Mouse (Mus musculus) limb, embryonic 15.5 days (tissue): Measurements from ENCODE around the gene Tcaim. TPM values are rescaled to one million over a fixed set of nuclear protein-coding genes. Genes with fewer than 3 reads are reported as not detected.
"Not testable (repeated sequence)": the region's sequence is repeated elsewhere in the genome, so short reads cannot be mapped to it uniquely, and the experiment has no call there.

Experiments used
- ATAC-seq: fragments of 200-750 bp; cut with Nextera tagmentation; 2 replicates; pipeline ENCODE4 v1.8.0; 2017; ENCODE audit warnings: low read depth, moderate TSS enrichment; ENCODE audit not compliant: insufficient number of reproducible peaks, low FRiP score, low TSS enrichment
- H3K27ac ChIP-seq: fragments of 300-500 bp; sonication (generic); 2 replicates; pipeline ENCODE4 v1.5.1; 2015; ENCODE audit warnings: moderate library complexity, mild to moderate bottlenecking, inconsistent platforms
- H3K27me3 ChIP-seq: fragments of 300-500 bp; sonication (generic); 2 replicates; pipeline ENCODE4 v1.6.1; 2015; ENCODE audit warnings: inconsistent platforms
- H3K36me3 ChIP-seq: fragments of 300-500 bp; sonication (generic); 2 replicates; pipeline ENCODE4 v1.6.1; 2015; ENCODE audit warnings: inconsistent platforms
- H3K4me1 ChIP-seq: fragments of 300-500 bp; sonication (generic); 2 replicates; pipeline ENCODE4 v1.6.1; 2015; ENCODE audit warnings: inconsistent platforms
- H3K4me2 ChIP-seq: fragments of 300-500 bp; sonication (generic); 2 replicates; pipeline ENCODE4 v1.6.1; 2015; ENCODE audit warnings: mild to moderate bottlenecking, inconsistent platforms
- H3K4me3 ChIP-seq: fragments of 300-500 bp; sonication (generic); 2 replicates; pipeline ENCODE4 v1.5.1; 2015; ENCODE audit warnings: mild to moderate bottlenecking, inconsistent platforms
- H3K9ac ChIP-seq: fragments of 300-500 bp; sonication (generic); 2 replicates; pipeline ENCODE4 v1.6.1; 2015; ENCODE audit warnings: inconsistent platforms
- H3K9me3 ChIP-seq: fragments of 300-500 bp; sonication (generic); 2 replicates; pipeline ENCODE4 v1.6.1; 2016; ENCODE audit warnings: inconsistent platforms
- WGBS: fragments of 180-500 bp; shearing (Covaris S2); methylation state at CpG from one replicate; pipeline ENCODE4 v1.1.7; 2015; 5-methylcytosine and 5-hydroxymethylcytosine counted together
- polyA plus RNA-seq: library from polyadenylated mRNA; unstranded; fragments of >200 nt; fragmentation: Nextera tagmentation; extraction: Ambion mirVana; gene quantifications from 2 replicates; pipeline ENCODE4 v1.2.1, GENCODE M21; 2015

The Tcaim gene
- polyA plus RNA-seq, 1 experiment from 2014 or later, result 7.0 TPM

GRCm38 (mm10) chr9:122826743-122827142, 21.4 kb downstream of the Tcaim start:
- no peaks in the 10 kb centered on the region for H3K9me3 ChIP-seq
- ATAC-seq, result no peak
- peaks cover 57% of the 10 kb centered on the region for H3K36me3 ChIP-seq
- H3K4me2 ChIP-seq, result no peak overlapping the region
- no peak overlapping the region for H3K4me3 ChIP-seq
- no peaks in the 10 kb centered on the region for H3K4me1 ChIP-seq
- H3K27ac ChIP-seq, result no peak overlapping the region
- 91% methylated on average over 4 of the region's 4 CpGs for WGBS
- no peaks in the 10 kb centered on the region for H3K27me3 ChIP-seq
- H3K9ac ChIP-seq, result no peak overlapping the region

- H3K4me1 ChIP-seq, result no peaks in the 10 kb centered on the region
- no peak overlapping the region for H3K9ac ChIP-seq
- H3K9me3 ChIP-seq, result no peaks in the 10 kb centered on the region
- no peaks in the 10 kb centered on the region for H3K27me3 ChIP-seq
- H3K27ac ChIP-seq, result no peak overlapping the region
- no peak overlapping the region for H3K4me2 ChIP-seq
- 81% methylated on average over 4 of the region's 4 CpGs for WGBS
- H3K4me3 ChIP-seq, result no peak overlapping the region
- peaks cover 51% of the 10 kb centered on the region for H3K36me3 ChIP-seq
- no peak for ATAC-seq
Measured at GRCm38 (mm10) chr9:122829826-122830380, 24.6 kb downstream of the Tcaim start.

- no peaks in the 10 kb centered on the region for H3K9me3 ChIP-seq
- H3K4me1 ChIP-seq, result peaks cover 22% of the 10 kb centered on the region
- WGBS, result 21% methylated on average over 9 of the region's 9 CpGs
- H3K4me3 ChIP-seq, result no peak overlapping the region
- no peak for ATAC-seq
- no peak overlapping the region for H3K4me2 ChIP-seq
- H3K9ac ChIP-seq, result no peak overlapping the region
- H3K27ac ChIP-seq, result peak overlapping the region; percentile 80
- peaks cover 16% of the 10 kb centered on the region; the same call in 1 of the 2 replicates for H3K36me3 ChIP-seq
- no peaks in the 10 kb centered on the region for H3K27me3 ChIP-seq
Measured at GRCm38 (mm10) chr9:122836126-122836525, 30.8 kb downstream of the Tcaim start.

- Histone ChIP-seq H3K27ac (peak overlapping the region; percentile 80), H3K4me2 (no peak overlapping the region), H3K9me3 (no peaks in the 10 kb centered on the region), H3K36me3 (peaks cover 16% of the 10 kb centered on the region; the same call in 1 of the 2 replicates), H3K4me1 (peaks cover 22% of the 10 kb centered on the region), H3K9ac (no peak overlapping the region), H3K27me3 (no peaks in the 10 kb centered on the region), H3K4me3 (no peak overlapping the region)
- ATAC-seq, result peak; percentile 82
- WGBS, result 9% methylated on average over 6 of the region's 6 CpGs
Measured at GRCm38 (mm10) chr9:122836790-122837189, 31.5 kb downstream of the Tcaim start.

GRCm38 (mm10) chr9:122837216-122837615, 31.9 kb downstream of the Tcaim start:
- no peak for ATAC-seq

GRCm38 (mm10) chr9:122837680-122838079, 32.3 kb downstream of the Tcaim start:
- WGBS, result 20% methylated on average over 16 of the region's 16 CpGs
- no peak for ATAC-seq
- Histone ChIP-seq H3K27ac (peak overlapping the region; percentile 80), H3K4me2 (peak overlapping the region; percentile 24; the same call in 1 of the 2 replicates), H3K27me3 (no peaks in the 10 kb centered on the region), H3K9ac (no peak overlapping the region), H3K4me3 (peak overlapping the region; percentile 5; the same call in 1 of the 2 replicates), H3K4me1 (peaks cover 22% of the 10 kb centered on the region), H3K36me3 (peaks cover 16% of the 10 kb centered on the region; the same call in 1 of the 2 replicates), H3K9me3 (no peaks in the 10 kb centered on the region)

More at GRCm38 (mm10) chr9:122837216-122837615, 31.9 kb downstream of the Tcaim start:
- peaks cover 22% of the 10 kb centered on the region for H3K4me1 ChIP-seq
- 68% methylated on average over 4 of the region's 4 CpGs for WGBS
- H3K27ac ChIP-seq, result peak overlapping the region; percentile 80
- H3K9me3 ChIP-seq, result no peaks in the 10 kb centered on the region
- H3K36me3 ChIP-seq, result peaks cover 16% of the 10 kb centered on the region; the same call in 1 of the 2 replicates
- no peak overlapping the region for H3K4me3 ChIP-seq
- no peak overlapping the region for H3K9ac ChIP-seq
- no peak overlapping the region for H3K4me2 ChIP-seq
- no peaks in the 10 kb centered on the region for H3K27me3 ChIP-seq

GRCm38 (mm10) chr9:122843760-122844159, 38.4 kb downstream of the Tcaim start, which contains the start of gene Gm35549:
Gene Gm35549, minus strand, starts transcription at chr9:122844035.
- no peak within 1 kb of the TSS for H3K27ac ChIP-seq
- ATAC-seq, result no peak
- H3K9ac ChIP-seq, result no peak within 1 kb of the TSS
- peaks cover 10% of the 10 kb centered on the region for H3K4me1 ChIP-seq
- 0 out of 2 replicates have a peak, but pooled peaks cover 3% of the 10 kb centered on the region for H3K36me3 ChIP-seq
- H3K9me3 ChIP-seq, result no peaks in the 10 kb centered on the region
- WGBS, result 59% methylated on average over 3 of the region's 3 CpGs
- no peak within 1 kb of the TSS for H3K4me3 ChIP-seq
- no peak within 1 kb of the TSS for H3K4me2 ChIP-seq
- H3K27me3 ChIP-seq, result no peaks in the 10 kb centered on the region

- no peak overlapping the region for H3K4me3 ChIP-seq
- 84% methylated on average over 3 of the region's 3 CpGs for WGBS
- no peak for ATAC-seq
Measured at GRCm38 (mm10) chr9:122845621-122846020, 40.3 kb downstream of the Tcaim start.

GRCm38 (mm10) chr9:122846156-122846555, 40.8 kb downstream of the Tcaim start:
- Histone ChIP-seq H3K4me1 (peaks cover 10% of the 10 kb centered on the region), H3K27ac (no peak overlapping the region), H3K9me3 (no peaks in the 10 kb centered on the region), H3K36me3 (peaks cover 25% of the 10 kb centered on the region), H3K4me3 (no peak overlapping the region), H3K9ac (no peak overlapping the region), H3K27me3 (no peaks in the 10 kb centered on the region), H3K4me2 (no peak overlapping the region)
- no peak for ATAC-seq

More at GRCm38 (mm10) chr9:122845621-122846020, 40.3 kb downstream of the Tcaim start:
- Histone ChIP-seq H3K36me3 (peaks cover 20% of the 10 kb centered on the region), H3K4me1 (peaks cover 10% of the 10 kb centered on the region), H3K4me2 (no peak overlapping the region), H3K27me3 (no peaks in the 10 kb centered on the region), H3K27ac (no peak overlapping the region), H3K9me3 (no peaks in the 10 kb centered on the region), H3K9ac (no peak overlapping the region)

- not testable (repeated sequence) for H3K9me3 ChIP-seq, H3K4me2 ChIP-seq, H3K4me3 ChIP-seq, ATAC-seq, H3K9ac ChIP-seq, H3K27me3 ChIP-seq, H3K27ac ChIP-seq
- Histone ChIP-seq H3K36me3 (peaks cover 42% of the 10 kb centered on the region), H3K4me1 (peaks cover 10% of the 10 kb centered on the region)
- WGBS, result 82% methylated on average over 8 of the region's 8 CpGs
Measured at GRCm38 (mm10) chr9:122847811-122848311, 42.5 kb downstream of the Tcaim start.

- H3K27me3 ChIP-seq, result no peaks in the 10 kb centered on the region
- H3K4me3 ChIP-seq, result no peak overlapping the region
- ATAC-seq, result no peak
- H3K36me3 ChIP-seq, result peaks cover 93% of the 10 kb centered on the region
- no peak overlapping the region for H3K4me2 ChIP-seq
- H3K9ac ChIP-seq, result no peak overlapping the region
- 94% methylated on average over 7 of the region's 7 CpGs for WGBS
- no peaks in the 10 kb centered on the region for H3K9me3 ChIP-seq
- no peak overlapping the region for H3K27ac ChIP-seq
- no peaks in the 10 kb centered on the region for H3K4me1 ChIP-seq
Measured at GRCm38 (mm10) chr9:122854526-122854925, 49.2 kb downstream of the Tcaim start.

- peaks cover 93% of the 10 kb centered on the region for H3K36me3 ChIP-seq
- not testable (repeated sequence) for H3K4me1 ChIP-seq, H3K27me3 ChIP-seq, H3K4me3 ChIP-seq, ATAC-seq, H3K27ac ChIP-seq, H3K9me3 ChIP-seq, H3K4me2 ChIP-seq, H3K9ac ChIP-seq
- WGBS, result 80% methylated on average over 2 of the region's 7 CpGs
Measured at GRCm38 (mm10) chr9:122855141-122855540, 49.8 kb downstream of the Tcaim start.
